Mouse (Mus musculus) embryo, embryonic 11.5 days (tissue): ENCODE data around the gene Tomm7.
"Not testable (repeated sequence)": the region's sequence is repeated elsewhere in the genome, so short reads cannot be mapped to it uniquely, and the experiment has no call there.

Experiments used
- DNase-seq: peaks from one replicate; pipeline ENCODE4 v3.0.0-alpha.2; 2012; ENCODE audit warnings: low read depth, low spot score

Gene Tomm7

DNA sequence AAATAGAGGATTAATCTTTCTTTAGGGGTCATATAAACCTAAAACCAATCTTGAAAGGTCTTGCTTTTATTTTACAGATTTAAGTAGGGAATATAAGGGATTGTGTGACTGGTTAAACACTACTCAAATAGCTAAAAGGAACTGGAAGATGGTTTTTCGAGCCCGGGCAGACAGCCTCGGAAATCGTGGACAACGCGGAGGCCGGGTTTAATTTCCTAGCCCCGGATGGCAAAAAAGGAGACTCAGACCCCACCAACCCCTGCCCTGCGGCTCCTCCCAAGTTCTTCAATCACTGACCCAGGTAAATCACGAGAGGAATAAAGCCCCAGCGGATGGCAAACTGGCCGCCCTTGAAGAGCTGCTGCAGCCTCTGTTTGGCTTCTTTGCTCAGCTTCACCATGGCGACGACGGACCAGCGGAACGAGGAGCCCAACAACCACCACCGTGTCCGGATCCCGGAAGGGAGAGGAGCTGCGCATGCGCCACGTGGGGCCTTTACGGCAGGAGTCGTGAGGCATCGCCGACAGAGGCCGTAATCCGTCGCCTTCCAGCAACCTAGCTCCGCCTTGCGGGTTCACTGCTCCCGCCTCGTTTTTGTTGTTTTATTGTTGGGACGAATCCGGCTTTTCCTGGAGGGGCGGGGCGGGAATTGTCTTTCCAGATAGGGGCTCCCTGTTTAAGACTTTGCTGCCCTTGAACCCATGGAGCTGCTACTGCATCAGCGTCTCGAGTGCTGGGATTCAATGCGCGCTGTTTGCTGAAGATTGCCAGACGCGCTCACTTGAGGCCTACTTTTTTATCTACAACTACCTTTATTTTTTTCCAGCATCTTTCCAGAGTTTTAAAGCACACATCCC is at the start of gene Tomm7:
Gene Tomm7 (minus strand): TSS at position 488 of the 857 bp plus-strand sequence.
- peak; percentile 95 for DNase-seq

DNA sequence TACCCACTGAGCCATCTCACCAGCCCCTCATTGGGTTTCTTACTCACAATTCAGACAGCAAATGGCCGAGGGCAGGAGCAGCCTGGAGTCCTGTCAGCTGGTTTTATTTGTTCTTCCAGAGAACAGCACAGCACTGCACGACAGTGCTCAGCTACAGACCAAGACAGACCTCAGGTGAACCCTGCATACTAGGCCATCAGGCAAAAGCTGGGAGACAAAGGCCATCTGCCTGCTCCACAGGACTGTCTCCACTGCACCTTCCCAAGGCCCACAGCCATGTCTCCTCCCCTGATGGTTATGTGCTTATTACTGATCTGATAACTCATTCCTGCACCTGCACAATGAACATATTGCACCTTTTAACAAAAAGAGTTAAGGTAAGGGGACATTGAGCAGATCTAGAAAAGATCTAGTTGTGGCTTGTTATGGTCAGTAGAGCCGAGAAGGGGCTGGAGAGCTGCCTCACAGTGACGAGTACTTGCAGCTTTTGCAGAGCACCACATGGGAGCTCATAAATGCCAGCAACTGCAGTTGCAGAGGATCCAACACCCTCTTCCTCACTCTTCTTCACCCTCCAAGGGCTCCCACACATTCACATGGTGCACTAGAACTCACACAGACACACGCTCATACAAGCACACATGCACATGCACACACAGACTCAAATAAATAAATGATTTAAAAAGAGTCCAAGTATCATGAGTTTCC is 49.3 kb upstream of the Tomm7 start:
- no peak for DNase-seq

DNA sequence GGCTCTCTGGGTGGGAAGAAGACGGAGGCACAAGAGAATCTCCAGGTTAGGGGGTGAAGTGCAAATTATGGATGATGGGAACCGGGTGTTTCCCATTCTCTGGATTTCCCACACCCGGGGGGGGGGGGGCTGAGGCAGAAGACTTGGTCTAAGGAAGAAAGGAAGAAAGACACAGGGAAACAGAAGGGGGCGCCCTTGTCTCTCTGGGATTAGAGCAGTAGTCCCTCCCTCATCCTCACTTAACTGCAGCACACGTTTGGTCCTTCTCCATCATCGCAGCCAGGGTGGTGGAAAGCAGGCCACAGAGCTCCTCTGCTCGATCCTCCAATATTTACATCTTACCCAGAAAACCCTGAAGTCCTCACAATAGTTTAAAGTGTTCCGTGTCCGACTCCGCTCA is 46.8 kb upstream of the Tomm7 start:
- DNase-seq, result peak; percentile 19

DNA sequence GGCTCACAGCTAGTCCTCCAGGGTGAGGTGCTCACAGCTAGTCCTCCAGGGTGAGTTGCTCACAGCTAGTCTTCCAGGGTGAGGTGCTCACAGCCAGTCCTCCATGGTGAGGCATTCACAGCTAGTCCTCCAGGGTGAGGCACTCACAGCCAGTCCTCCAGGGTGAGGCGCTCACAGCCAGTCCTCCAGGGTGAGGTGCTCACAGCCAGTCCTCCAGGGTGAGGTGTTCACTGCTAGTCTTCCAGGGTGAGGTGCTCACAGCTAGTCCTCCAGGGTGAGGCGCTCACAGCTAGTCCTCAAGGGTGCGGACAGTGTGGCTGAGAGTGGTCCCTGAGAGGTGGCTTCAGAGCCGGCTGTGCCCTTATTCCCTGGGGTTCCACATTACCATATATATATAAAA is 45.5 kb upstream of the Tomm7 start:
- no peak for DNase-seq

DNA sequence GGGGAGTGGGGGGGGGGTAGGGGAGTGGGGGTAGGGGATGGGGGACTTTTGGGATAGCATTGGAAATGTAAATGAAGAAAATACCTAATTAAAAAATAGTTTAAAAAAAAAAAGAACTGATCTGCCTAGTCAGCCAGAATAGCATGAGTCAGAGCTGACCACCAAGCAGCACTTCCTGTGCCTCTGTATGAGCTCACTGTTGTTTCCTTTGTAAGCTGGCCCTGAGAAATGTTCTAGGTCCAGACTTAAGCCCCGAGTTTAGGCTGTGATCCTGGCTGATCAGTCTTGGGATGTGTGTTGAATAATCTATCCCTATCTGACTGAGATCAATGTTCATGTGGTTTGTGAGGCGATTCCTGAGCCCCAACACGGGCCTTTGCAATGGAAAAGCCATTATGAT is 43.1 kb upstream of the Tomm7 start:
- DNase-seq, result no peak

DNA sequence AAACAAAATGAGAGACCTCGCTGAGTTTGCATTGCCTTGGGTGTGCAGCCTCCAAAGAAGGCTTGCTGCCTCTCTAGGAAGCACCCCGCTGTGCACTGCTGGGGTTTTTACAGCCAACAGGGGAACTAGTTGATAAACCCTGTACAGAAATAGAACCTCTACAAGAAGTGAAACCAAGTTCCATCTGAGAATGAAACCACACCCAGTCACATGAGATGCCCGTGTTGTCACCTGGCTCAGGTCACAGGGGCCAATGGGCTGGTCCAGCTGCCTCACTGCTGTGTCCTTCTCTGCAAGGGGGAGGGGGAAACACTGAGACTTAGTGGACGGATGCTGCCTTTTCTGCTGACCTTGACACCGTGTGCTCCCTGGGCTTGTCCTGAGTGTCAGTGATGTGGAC is 30.5 kb upstream of the Tomm7 start:
- DNase-seq, result no peak

DNA sequence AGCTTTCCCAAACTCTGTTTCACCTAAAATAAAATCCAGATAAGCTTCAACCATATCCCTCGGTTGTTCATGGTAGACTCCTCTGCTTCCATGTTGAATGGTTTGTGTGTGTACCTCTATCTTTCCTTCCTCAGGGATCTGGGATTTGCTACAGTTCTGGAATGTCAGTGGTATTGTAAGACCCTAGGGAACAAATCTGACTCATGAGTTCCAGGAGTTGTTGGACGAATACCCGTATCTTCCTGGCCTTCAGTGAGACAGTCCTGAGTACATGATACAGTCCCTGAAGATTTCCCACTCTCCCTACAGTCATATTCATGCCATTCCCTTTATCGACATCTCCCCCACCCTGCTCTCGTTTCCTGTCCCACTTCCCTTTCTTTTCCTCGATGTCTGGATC is 28.6 kb upstream of the Tomm7 start:
- DNase-seq, result no peak

DNA sequence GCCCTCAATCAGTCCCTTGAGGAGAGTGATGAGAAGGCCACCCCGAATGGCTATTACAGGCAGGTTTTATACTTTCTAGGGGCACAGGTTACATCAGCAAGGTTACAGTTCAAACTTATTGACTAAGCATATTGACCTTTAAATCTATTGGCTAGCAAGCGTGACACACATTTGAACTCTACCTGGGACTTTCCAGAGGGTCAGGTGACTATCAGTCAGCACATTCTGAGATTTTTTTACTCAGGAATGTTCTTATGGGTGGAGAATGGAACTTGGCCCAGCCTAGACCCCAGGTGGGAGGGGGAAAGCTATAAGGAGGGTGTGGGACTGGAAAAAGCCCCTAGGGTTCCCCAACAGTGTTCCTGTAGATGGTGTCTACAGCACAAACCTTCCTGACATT is 27.4 kb upstream of the Tomm7 start:
- DNase-seq, result not testable (repeated sequence)

DNA sequence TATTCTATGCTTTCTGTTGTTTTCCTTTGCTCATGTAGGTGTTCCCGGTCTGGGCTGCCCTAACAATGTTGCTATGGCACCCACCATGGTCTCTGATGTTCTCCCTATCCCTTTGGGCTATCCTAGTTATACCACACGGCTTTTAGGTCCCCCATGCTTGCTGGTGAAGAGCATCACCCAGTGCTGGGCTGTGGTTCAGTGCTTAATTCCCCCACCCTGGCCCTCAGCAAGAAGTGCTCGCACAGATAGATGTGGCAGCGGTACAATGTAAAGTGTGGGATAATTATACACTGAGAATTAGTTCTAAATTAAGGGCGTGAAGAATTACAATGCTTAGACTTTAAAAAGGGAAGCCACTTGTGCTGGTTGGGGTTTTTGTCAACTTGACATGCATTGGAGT is 22.0 kb upstream of the Tomm7 start:
- DNase-seq, result no peak

DNA sequence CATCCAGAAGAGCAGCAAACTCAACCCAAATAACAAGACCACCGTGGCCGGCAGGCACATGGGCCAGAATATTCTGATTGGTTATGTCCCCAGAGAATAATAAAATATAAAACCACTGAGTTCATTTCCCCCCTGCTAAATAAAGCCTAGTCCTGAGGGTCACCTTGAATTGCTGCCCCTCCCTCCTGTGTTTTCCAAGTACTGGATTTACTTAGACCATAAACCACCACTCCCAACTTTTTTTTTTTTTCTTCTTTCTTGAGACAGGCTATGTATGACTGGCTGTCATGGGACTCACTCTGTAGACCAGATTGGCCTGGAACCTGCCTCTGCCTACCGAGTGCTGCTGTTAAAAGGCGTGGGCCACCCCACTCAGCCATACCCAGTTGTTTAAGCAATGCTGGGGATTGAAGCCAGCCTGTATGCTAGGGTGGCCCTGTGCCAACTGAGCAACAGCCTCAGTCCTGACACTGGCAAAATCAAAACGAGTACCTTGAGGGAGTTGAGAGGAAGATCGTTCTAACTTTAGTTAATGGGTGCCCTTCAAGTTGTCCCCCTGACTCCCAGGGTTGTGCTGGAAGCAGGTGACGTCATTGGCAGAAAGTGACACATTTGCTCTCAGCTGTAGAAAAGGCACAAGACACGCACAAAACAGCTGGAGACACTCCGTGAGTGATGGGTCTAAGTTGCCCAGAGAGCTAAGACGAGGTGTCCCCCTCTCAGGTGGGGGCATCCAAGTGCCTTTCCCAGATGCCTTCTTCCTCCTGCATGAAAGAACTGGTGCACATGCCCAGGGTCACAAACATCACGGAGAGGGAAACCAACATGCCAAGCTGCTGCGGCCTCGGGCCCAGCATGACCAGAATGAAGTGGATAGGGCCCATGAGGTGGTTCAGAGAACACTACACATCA is 20.3 kb upstream of the Tomm7 start:
- DNase-seq, result no peak

DNA sequence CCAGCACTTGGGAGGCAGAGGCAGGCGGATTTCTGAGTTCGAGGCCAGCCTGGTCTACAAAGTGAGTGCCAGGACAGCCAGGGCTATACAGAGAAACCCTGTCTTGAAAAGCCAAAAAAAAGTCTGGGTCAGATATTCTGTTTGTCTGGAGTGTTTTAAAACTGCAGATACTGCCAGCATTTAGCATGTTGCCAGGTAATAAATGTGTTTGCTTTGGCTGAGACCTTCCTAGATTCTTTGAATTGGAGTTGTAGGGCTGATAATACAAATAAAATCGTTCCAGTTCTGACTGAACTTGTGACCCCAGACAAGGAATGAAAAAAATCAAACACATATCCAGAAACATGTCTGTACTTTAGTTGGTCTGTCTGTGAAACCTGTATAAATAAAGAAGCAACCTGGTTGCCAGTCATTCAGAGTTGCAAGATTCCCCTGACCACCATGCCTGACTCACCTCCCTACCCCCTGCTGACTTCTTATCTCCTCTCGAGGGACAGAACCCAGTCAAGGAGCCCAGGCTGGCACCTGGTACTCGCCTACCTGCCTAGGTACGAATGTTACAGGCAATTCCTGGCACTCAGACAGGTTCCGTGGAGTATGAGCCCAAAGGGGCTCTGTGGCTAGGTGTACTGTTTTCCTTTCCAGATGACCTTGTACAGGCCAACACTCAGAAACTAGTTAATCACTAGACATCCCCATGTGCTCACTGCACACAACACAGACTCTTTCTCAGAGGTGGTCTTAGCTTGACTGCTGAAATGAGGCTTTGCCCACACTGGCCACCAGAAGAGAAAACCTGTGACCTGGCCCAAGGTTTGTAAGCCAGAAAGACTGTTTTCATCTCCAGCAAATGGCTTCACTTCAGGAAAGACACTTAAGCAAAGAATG is 19.4 kb upstream of the Tomm7 start:
- DNase-seq, result no peak

DNA sequence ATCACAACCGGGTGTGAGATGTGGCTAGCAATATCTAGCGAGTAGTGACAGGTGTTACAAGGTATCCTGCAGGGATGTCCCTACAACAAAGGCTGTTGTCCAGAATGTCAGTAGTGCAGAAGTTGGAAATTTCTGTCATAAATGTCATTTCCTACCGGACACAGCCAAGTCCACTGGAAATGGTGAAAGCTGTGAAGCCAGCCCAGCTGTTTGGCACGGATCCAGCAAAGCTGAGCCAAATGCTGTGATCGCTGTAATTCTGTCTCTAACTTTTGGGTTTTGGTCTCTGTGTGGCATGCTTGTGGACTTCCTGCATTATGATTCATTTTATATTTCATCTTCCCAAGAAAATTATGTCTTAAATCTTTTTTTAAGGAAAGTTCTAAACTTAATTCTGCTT is 18.3 kb upstream of the Tomm7 start:
- no peak for DNase-seq

DNA sequence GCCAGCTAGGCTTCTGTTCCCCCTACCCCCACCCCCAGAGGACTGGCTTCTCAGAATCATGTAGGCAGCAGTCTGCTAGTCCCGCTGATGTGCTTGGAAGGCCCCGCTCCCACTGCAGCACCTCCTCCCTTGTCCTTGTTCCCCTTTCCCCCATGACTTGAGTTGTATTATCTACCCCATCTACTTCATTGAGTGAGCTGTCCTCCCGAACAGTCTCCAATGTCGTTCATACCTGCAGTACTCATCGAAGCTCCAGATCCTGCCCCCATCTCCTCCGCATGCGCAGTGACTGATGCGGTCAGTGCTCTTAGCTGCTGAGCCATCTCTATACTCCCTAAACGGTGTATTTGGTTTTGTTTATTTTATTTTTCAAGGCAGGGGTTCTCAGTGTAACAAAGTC is 17.8 kb upstream of the Tomm7 start:
- no peak for DNase-seq

DNA sequence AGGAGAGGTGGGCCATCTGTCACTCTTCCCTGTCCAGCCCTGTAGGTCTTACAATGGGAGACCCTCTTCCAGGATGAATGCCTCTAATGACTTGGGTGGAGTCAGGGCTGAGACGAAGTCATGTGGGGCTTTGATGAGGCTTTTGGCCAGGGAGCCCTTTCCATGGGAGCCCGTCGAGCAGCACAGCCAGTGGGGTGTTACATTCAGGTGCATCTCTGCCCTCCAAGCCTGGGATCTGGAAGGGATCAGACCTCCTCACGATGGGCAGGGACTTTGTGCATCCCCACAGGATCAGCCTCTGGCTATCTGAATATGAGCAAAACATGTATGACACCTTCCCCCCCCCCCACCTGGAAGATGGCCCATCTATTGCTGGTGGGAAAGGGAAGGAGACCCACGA is 15.9 kb upstream of the Tomm7 start:
- DNase-seq, result no peak

DNA sequence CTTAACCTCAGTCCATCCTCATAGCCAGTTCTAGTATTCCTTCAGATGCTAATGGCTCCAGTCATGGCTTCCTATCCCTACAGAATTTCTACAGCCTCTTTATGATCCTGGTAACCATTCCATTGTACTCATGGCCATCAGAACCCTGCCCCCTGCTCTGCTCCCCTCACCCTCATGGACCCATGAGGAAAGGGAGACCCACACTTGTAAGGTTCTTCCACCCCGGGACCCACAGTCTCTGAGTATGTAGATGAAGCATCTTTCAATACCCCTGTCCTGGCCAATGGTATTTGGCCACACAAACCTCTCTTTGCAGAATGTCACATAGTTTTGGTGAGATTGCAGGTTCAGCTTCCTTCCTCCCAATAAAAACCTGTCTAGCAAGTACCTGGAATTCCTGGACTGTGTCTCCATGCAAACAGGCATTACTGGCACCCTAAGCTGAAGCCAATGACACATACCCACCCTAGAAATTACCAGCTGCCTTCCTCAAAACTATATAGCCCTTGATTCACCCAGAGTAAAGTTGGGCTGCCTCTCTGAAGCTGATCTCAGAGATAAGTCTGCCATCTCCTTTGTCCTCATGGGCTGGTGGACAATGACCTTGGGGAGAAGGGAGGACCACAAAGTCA is 15.2 kb upstream of the Tomm7 start:
- DNase-seq, result no peak

DNA sequence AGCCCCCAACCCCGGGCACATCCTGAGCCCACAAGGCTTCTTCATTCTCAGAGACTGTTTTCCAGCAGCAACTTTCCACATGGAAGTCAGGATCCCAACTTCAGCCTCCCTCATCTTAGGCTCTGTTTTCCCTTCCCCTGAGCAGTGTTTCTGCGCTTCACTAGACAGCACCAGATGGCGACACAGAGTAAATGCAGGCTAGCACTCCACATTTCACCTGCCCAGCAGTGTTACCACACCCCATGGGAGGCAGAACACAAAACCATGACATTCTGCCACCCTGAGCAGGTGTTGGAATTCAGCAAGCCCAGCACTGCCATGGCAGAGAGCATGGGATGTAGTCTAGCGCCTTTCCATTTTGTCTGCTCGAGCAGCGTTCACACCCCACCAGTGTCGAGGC is 14.7 kb upstream of the Tomm7 start:
- DNase-seq, result no peak

DNA sequence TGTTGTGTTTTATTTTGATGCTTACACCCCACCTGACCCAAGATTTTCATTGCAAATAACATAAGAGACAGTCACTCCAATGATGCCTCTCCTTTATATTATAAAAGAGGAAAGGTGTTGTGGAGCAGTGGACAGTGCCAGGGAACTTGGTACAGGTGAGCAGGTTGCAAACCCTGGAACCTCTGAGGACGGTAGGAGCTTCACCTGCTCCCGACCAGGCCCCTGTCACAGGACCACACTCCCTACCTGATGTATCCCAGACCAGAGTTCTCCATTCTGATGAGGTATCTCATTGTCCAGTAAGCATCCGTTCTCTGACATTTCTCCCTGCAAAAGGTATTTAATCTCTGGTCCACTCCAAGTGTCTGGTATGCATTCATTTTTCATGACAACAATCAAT is 14.0 kb upstream of the Tomm7 start:
- no peak for DNase-seq

DNA sequence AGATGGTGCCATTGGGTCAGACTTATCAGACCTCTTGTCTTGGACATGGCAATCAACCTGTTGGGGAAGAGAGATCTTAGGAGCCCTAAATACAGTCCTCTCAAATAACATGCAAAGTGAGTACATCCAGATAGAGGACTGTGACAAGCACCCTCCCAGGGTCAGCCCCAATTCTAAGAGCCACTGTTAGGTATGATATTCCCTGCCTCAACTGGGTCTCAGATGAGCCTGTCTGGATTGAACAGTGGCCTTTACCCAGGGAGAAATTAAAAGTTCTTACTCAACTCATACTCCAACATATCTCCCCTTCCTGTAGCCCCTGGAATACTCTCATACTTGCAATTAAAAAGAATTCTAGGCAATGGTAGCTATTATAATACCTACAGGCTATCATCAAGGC is 13.2 kb upstream of the Tomm7 start:
- DNase-seq, result no peak

DNA sequence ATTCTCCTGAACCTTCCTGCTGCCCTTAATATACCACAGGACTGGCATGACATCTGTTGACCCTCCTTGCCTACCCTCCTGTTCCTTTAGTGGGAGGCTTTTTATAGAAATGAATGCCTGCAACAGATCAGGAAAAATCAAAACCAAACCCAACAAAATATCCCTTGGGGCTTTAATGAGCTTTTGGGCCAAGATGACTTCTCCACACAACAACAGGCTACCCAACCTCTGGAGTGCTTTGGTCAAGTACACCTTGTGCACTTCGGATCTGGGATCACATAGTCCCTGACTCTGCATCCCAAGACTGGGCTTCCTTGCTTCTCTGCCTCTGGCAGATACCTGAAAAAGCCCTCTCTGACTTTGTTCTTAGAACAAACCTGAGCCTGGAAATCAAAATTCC is 12.2 kb upstream of the Tomm7 start:
- DNase-seq, result no peak

DNA sequence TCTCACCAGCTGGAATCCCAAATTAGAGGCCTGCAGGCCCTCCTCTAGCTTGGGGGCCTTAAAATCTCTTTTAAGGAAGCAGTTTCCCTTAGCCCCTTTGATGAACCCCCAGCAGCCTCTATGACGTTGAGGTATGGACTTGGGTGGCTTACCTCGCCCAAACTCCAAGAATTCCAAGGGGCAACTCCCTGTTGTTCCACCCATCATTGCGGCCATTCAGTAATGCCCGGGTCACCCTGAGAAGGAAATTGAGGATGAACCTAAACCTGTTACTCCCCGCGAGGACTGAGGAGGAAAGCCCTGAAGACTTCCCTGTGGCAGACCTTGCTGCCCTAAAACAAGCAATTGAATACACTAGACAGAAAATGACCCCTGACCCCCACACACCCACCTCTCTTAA is 11.5 kb upstream of the Tomm7 start:
- no peak for DNase-seq

DNA sequence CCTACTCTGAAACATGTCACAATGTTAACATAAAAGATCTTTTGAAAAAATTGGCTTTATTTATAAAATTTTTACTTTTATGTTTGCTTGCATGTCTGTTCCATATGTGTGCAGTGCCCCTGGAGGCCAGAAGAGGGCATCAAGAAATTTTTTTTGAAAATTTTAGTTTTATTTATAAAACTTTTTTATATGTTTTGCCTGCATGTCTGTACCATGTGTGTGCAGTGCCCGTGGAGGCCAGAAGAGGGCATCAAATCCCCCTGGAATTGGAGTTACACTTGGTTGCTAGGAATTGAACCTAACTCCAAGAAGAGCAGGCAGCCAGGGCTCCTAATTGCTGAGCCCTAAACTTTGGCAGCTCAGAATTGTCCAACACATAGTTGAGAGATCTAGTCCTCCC is 9.0 kb upstream of the Tomm7 start:
- DNase-seq, result not testable (repeated sequence)
